Mouse (Mus musculus) heart, adult 8-10 months (tissue): ENCODE data around the gene Rtbdn. TPM values are rescaled to one million over a fixed set of nuclear protein-coding genes. Genes with fewer than 3 reads are reported as not detected.

ENCODE experiments used
- DNase-seq: peaks from one replicate; pipeline ENCODE4 v3.0.0; 2022; ENCODE audit warnings: low spot score
- total RNA-seq, 4 experiments: library from RNA; stranded (reverse); gene quantifications; 2 replicates each; pipeline ENCODE4 v1.2.4; 2022

The Rtbdn gene
- total RNA-seq, 4 experiments from 2014 or later, result not detected

DNA sequence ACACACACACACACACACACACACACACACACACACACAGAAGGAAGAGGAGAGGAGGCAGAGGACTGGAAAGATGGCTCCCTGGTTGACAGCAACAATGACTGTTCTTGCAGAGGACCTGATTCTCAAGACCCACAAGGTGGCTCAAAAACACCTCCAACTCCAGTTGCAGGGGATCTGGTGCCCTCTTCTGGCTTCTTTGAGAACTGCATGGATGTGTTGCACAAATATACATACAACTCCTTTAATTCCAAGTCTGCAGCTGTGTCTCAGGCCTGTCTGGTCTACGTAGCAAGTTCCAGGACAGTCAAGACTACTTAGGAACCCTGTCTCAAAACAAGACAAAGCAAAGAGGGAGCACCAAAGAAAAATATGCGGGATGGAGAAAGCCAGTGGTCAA is 10.0 kb downstream of the Rtbdn start:
- no peak for DNase-seq

DNA sequence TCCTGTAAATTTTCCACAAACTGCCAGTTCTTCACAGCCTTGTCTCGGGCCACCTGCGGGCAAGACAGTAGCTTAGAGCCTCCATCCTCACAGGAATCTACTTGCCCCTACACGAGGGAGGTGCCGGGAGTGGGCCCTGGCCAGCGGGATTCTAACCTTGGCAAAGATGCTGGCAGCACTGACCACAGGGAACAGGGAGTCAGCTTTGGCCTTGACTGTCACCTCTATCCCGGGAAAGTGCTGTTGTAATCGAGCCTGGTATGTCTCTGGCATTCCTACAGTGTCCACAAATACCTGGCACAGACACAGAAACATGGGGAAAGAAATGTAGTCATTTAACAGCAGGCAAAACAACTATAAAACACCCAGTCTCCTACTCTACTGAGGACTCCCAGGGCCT is 13.0 kb downstream of the Rtbdn start:
- DNase-seq, result no peak

DNA sequence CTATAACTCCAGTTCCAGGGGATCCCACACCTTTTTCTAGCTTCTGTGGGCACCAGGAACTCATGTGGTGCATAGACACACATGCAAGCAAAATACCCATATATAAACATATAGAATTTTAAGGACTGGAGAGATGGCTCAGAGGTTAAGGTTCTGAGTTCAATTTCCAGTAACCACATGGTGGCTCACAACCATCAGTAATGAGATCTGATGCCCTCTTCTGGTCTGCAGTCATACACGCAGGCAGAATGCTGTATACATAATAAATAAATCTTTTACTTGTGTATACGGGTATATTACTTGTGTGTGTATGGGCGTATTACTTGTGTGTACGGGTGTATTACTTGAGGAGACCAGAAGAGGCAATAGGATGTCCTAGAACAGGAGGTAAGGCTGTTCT is 17.2 kb downstream of the Rtbdn start:
- no peak for DNase-seq

DNA sequence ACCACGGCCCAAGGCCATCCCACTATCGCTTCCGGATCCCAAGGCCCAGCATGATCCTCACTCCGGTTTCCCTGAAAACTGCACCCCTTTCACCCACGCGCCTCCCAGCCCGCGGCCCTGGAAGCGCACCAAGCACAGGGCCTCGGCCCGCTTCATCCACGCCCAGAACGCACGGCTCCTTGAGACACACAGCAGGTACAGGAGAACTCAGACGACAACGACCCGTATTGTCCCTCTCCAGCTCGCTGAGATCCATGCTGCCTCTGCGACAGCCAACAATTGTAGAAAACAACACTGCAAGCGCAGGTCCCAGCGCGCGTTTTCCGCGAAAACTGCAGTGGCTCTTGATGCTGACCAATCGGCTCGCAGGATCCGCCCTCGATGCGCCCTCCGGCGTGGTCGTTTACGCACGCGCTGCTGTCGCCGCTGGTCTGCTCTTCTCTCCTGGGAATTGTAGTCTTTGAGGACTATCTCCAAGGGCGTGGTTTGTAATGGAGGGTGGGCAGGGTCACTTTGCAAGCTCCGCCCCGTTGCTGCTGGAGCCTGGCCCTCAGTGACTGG is 19.0 kb downstream of the Rtbdn start:
- DNase-seq, result peak; percentile 95

DNA sequence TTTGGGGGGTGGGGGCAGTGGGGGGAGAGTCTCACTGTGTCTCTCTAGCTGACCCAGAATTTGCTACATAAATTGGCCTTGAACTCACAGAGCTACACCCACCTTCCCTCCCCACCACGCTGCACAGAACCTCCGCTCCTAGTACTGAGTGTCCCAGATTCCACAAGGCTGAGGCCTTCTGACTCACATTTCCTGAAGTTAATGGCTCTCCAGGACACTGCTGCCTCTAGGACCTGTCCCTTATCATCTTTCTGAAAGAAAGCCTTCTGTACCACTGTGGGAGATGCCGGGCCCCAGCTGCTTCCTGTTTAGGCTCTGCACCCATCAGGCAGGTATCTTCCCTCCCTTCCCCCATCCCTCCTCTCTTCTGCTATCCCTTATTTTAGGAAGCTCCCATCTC is 19.8 kb downstream of the Rtbdn start:
- DNase-seq, result no peak

DNA sequence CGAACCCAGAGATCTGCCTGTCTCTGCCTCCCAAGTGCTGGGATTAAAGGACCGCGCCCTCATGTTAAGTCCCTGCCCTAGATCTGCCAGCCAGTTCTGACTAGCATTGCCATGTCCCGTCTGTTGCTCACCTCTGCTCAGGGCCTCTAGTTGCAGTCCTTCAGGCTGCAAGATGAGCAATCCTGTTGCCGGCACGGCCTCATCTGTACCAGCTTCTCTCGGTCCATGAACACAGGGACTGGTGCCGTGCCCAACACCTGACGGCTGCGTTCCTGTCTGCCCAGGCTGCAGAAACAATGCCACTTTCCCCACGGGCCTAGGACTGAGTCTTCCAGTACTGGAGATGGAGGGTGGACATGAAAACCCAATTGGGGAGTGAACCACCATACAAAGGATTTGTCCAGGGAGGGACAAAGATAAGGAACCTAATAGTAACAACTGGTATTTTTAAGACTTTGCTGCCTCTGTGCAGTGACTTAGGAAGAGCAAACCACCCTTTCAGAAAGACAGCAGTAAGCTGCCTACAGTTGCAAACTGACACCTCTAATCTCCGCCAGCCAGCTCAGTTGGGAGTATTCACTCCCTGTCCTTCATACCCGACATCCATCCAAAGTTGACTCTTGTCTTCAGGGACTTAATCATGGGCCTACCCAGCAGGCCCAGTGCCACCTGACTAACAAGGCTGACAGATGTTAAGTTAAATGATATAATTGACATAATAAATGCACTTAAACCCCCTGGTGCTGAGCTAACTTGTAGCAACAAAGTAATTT is 20.9 kb downstream of the Rtbdn start:
- DNase-seq, result no peak

DNA sequence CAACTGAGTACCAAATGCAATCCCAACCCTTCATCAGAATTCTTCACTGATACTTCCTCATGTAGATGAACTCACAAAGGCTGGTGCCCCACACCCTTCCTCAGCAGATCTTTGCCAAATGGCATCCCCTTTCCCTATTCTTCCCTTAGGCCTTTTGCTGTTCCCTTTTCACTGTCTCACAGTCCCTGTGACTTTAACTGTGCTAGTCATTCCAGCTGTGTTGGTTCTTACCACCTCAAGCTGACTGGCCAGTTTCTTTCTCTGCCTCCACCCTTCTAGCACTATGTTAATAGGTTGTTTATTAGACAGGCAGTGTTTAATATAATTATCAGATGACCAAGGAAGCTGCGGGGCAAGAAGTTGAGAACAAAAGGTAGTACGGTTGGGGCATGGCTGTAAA is 21.9 kb downstream of the Rtbdn start:
- no peak for DNase-seq

DNA sequence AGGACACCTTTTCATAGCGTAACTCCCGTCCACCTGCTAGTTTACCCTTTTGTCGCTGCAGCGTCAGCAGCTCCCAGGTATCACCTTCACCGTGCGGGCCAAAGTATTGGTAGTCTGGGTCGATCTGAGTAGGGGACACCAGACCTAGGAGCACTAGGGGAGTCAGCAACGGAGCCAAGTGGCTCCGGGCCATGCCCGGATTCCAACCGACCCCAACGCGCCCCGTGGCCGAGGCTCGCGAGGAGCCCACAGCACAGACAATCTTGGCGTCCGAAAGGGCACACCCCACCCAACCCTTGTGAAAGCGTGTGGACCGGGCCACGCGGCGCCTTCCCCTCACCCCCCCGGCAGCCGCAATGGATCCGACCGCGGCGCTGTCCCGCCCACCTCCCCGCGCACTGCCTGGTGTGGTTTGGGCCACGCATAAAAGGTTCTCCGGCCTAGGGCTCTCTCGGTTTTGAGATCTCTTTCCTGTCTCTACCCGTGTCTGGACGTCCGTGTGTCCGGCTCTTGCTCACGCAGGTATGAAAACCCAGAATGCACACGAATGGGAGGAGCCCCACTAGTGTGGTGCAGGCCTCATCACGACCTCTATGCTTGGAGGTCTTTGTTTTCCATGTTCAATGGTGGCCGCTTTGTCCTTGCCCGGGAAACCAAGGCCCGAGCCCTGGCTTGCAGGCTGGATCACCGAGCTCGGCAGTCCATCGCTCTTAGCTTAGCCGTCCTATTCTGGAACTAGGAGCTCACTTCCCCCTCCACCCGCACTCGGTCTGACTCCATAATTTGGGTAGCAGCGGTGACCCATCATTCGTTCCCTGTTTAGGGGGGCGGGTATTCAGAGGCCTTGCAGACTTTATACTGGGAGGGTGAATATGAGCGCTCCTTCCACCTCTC is 22.7 kb downstream of the Rtbdn start, which contains the start of the genes Gm49661, Prdx2 and Rnaseh2a:
Gm49661 (minus strand) TSS at position 193 of the 894 bp plus-strand sequence.
Prdx2 (plus strand) TSS at position 347 of the 894 bp plus-strand sequence.
Rnaseh2a (minus strand) TSS at position 527 of the 894 bp plus-strand sequence.
- peak; percentile 75 for DNase-seq

DNA sequence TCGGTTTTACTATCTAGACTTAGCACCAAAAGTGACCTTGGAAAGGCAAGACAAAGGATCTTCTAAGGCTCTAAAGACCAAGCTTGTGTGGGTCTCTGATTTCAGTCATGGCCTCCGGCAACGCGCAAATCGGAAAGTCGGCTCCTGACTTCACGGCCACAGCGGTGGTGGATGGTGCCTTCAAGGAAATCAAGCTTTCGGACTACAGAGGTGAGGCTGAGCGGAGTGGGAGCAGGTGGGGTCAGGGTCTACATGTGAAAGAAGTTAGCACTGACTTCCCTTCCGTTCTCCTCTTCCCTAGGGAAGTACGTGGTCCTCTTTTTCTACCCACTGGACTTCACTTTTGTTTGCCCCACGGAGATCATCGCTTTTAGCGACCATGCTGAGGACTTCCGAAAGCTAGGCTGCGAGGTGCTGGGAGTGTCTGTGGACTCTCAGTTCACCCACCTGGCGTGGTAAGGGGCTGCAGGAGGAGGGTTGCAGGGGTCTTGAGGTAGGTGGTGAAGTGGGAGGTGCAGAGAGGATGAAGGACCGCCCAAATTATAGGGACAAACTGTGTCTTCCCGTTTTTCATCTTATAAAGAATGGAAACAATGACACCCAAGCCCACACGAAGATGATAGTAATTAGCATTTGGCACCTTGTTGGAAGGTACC is 23.5 kb downstream of the Rtbdn start:
- no peak for DNase-seq

DNA sequence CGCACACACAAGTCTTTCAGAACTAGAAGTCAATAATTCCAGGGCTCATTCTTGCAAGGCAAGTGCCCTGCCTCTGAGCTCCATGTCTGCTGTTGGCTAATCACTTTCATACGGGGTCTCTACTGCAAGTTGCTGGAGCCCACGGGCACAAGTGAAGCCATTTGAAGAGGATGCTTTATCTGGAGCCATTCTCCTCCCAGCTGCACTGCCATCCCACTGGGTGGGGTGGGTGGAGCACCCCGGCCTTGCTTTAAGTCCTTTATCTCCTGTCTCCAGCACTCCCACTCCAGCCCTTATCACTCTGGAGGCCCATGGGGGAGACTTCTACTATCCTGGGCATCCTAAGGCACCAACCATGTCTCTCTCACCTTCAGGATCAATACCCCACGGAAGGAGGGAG is 24.1 kb downstream of the Rtbdn start:
- DNase-seq, result no peak

DNA sequence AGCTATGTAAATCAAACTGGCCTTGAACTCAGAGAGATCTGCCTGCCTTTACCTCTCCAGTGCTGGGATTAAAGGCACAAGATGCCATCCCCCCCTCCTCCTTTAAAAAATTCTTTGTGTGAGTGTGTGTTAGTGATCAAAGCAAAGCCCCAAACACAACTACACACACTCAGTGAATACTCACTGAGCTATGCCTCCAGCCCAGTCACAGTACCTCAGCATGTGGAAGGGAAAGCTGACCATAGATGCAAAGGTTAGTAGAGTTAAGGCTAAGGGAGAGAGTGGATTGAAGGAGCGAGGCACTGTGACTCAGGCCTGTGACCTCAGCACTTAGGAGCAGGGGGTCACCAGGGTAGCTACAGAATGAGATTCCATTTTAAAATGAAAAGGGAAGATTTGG is 26.3 kb downstream of the Rtbdn start:
- DNase-seq, result no peak

DNA sequence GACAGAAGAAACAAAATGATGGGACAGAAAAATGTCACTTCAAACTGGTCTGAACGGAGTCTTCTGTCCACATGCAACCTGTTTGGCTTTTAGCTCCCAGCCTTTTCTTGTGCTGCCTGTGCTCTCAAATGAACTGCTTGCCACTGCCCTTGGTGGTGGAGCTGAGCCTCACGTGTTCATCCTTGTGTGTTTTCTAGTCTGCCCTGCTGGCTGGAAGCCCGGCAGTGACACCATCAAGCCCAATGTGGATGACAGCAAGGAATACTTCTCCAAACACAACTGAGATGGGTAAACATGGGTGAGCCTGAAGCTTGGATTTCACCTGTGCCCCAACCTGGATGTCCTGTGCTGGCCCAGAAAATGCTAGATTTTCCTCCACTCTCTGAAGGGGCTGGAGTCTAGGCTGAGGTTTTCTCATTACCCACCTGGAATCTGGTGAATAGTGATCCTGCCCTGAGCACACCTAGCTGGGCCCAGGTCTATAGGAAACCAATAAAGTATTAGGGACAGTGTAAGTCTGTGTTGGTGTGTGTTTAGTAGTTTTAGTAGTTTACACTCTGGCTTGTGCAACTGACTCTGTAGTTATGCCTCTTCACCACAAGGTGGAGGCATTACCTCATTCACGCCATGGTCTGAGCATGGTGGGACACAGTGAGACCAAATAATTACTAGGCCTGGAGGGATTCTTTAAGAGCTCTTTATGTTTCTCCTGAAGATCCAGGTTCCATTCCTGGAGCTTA is 27.2 kb downstream of the Rtbdn start:
- peak; percentile 71 for DNase-seq

DNA sequence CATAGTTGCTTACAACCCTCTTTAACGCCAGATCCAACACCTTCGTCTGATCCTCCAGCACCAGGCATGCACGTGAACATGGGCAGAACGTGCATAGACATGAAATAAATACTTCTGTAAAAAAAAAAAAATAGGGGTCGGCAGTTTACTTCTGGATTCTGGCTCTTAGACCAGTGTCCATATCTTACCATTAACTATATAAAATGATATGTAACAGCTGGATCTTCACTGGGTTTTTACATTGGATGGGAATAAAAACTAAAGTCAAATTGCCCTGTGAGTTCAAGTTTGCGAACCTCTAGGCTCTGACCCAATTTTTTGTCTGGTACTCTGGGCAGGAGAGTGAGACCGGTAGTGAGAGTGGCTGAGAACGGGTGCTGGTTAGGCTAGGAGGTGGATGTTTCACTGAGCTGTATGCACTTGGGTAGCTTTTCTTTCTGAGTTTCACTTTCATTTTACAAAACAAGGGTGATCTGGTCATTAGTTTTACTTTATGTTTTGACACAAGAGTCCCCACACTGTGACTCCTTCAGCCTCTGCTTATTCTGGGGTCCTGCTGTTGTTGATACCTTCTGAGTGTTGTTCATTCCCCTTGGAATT is 27.9 kb downstream of the Rtbdn start:
- no peak for DNase-seq

DNA sequence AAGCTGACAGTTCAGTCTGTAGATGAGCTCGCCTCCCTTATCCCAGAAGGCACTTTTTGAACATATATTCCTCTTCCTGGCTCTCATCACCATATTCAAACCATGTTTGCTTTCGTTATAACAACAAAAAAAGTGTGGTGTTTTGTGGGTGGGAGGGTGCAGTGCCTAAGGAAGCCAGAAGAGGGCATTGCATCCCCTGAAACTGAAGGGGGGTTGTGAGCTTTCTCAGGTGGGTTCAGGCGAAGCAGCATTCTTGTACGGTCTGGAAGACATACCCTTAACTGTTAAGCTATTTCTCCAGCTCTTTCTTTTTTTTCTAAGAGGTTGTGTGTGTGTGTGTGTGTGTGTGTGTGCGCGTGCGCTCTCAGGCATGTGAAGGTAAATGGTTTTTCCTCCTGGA is 28.6 kb downstream of the Rtbdn start:
- DNase-seq, result peak; percentile 74

DNA sequence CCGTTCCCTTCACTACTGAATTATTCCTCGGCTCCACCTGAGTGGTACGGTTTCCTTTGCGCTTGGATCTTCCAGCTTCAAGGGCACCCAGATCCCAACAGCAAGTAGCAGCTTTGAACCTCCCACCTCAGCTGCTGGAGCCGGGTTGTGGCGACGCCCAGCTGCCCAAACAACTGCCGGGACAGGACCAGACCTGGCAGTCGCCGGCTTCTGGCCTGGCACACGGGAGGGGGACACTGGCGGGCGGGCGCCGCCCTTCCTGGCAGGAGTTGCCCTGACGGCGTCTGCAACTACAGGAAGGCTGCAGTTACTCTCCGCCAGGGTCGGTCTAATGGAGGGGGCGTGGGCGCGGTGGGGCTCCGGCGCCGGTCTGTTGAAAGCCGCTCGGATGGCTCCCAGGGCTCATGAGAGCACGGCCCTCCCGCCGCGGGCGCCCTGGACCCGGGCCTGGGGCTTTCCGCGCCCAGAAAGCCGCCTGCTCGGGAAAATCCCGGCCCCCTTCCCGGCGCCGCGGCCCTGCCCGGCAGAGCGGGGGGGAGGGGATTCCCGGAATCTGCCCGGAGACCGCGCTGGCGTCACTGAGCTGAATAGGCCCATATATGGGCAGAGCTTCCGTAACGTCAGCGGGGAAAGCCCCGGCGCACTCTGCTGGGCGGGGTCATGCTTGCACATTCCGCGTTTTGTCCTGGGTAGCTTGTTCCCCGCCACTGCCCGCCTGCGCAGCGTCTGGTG is 29.4 kb downstream of the Rtbdn start:
- peak; percentile 98 for DNase-seq

DNA sequence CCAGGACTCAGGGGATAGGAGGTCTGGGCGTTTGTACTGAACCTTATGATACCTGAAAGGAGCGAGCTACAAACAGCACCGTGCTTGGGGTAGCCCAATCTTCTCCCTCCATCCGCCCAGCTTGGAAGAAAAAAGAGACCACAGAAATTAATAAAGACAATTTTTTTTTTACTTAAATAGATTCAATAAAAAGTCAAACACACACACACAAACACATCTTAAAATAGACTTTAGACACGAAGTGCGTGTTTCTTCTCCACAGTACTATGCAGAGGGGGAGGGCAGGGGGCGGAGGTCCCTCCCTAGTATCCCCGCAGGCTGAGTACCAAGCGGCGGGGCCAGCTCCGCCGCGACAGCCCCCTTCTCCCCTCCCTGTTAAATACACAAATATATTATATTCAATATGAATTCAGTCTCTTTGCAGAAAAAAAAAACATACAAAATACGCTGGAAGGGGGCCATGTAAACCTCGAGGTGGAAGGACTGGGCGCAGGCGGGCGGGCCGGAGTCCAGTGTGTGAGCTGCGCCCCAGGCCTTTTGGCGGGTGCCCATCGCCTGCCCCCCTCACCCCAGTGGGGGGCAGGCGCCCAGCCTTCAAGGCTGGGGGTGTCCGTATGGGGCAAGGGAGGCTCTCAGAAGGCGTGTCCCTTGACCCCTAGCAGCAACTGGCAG is 30.1 kb downstream of the Rtbdn start:
- DNase-seq, result no peak

DNA sequence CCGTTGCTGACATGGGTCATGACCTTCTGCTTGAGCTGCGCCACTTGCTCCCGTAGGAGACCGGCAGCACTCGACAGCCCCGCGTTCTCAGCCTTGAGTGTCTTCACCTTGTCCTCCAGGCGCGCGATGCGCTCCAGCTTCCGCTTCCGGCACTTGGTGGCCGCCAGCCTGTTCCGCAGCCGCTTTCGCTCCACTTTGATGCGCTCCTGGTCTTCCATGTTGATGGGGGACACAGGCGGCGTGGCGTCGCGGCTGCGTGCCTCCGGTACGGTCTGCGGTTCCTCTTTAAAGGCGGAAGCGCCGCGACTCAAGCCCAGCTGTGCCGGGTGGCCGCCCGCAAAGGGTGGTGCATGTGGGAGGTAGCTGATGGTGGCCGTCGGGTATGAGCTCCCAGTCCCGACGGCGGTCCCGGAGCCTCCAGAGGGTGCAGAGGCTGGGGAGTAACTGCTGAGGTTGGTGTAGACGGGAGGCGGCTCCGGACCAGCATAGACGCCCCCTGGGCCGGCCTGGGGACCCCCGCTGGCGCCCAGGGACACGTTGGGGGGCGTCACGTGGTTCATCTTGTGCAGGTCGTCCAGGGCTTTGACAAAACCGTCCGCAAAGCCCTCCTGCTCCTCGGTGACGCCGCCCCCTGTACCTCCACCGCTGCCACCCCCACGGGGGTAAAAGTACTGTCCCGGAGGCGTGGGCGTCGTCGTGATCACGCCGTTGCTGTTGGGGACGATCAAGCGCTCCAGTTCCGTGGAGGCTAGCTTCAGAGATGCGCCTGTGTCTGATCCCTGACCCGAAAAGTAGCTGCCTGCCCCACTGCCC is 30.9 kb downstream of the Rtbdn start:
- DNase-seq, result peak; percentile 68

DNA sequence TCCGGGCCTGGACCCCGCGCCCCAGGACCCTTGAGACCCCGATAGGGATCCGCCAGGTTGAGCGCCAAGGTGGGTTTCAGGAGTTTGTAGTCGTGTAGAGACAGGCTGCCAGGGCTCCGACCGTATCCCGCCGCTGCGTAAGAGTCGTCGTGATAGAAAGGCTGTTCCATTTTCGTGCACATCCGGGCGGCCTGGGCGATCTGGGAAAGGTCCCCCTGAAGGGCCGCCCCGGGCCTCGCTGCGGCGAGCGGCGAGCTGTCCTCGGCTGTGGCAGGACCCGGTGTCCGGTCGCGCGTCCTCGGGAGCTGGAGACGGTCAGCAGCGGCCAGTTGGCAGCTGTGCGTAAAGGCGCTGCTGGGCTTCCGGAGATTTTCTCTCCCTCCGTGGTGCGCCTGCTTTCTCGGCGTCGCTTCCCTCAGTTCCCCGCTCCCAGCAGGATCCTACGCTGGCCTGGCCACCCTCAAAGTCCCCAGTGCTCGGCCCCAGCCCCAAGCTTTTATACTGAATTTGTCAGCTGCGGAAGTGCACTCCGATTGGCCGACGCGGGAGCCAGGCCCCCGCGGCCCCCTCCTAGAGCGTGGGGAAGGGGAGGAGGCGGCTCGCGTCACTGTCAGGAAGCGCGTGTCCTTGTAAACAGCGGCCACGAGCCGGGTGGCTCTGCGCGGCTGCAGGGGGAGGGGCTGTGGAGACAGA is 31.6 kb downstream of the Rtbdn start, which contains the start of gene Junb:
Junb (minus strand) TSS at position 471 of the 693 bp plus-strand sequence.
- peak; percentile 98 for DNase-seq
